Mouse (Mus musculus) kidney, adult 11 months (tissue): Measurements from ENCODE around the gene Uggt1.

Source experiments
- DNase-seq: peaks from one replicate; pipeline ENCODE4 v3.0.0; 2022

Gene Uggt1

GRCm38 (mm10) chr1:36172941-36173340 lies 71.6 kb downstream of the Uggt1 start:
- no peak for DNase-seq

GRCm38 (mm10) chr1:36162687-36163086 lies 81.8 kb downstream of the Uggt1 start:
- no peak for DNase-seq

- DNase-seq = no peak
Measured at GRCm38 (mm10) chr1:36161208-36161607, 83.3 kb downstream of the Uggt1 start.

GRCm38 (mm10) chr1:36160246-36160645 lies 84.3 kb downstream of the Uggt1 start:
- no peak for DNase-seq

GRCm38 (mm10) chr1:36149411-36149810 lies 95.1 kb downstream of the Uggt1 start:
- no peak for DNase-seq

GRCm38 (mm10) chr1:36148809-36149208 lies 95.7 kb downstream of the Uggt1 start:
- DNase-seq = no peak

GRCm38 (mm10) chr1:36145050-36145449 lies 99.5 kb downstream of the Uggt1 start:
- no peak for DNase-seq

- DNase-seq = no peak
Measured at GRCm38 (mm10) chr1:36140311-36140710, 104.2 kb downstream of the Uggt1 start.

- peak; percentile 67 for DNase-seq
Measured at GRCm38 (mm10) chr1:36134584-36134983, 109.9 kb downstream of the Uggt1 start.

GRCm38 (mm10) chr1:36133647-36134046 lies 110.9 kb downstream of the Uggt1 start:
- DNase-seq = no peak

GRCm38 (mm10) chr1:36133041-36133440 lies 111.5 kb downstream of the Uggt1 start:
- DNase-seq = no peak

- DNase-seq = no peak
Measured at GRCm38 (mm10) chr1:36132211-36132610, 112.3 kb downstream of the Uggt1 start.

GRCm38 (mm10) chr1:36131766-36132165 lies 112.8 kb downstream of the Uggt1 start:
- DNase-seq = no peak

GRCm38 (mm10) chr1:36131154-36131553 lies 113.4 kb downstream of the Uggt1 start:
- DNase-seq = no peak

- DNase-seq = no peak
Measured at GRCm38 (mm10) chr1:36130307-36131035, 114.0 kb downstream of the Uggt1 start.

- DNase-seq = no peak
Measured at GRCm38 (mm10) chr1:36129881-36130280, 114.6 kb downstream of the Uggt1 start.

GRCm38 (mm10) chr1:36129126-36129525 lies 115.4 kb downstream of the Uggt1 start:
- peak; percentile 70 for DNase-seq

GRCm38 (mm10) chr1:36125076-36125475 lies 119.4 kb downstream of the Uggt1 start:
- DNase-seq = no peak

GRCm38 (mm10) chr1:36121172-36121571 lies 123.3 kb downstream of the Uggt1 start:
- DNase-seq = no peak

- DNase-seq = no peak
Measured at GRCm38 (mm10) chr1:36119426-36119825, 125.1 kb downstream of the Uggt1 start.

GRCm38 (mm10) chr1:36118958-36119357 lies 125.6 kb downstream of the Uggt1 start:
- DNase-seq = no peak

GRCm38 (mm10) chr1:36118061-36118685 lies 126.3 kb downstream of the Uggt1 start:
- no peak for DNase-seq

- no peak for DNase-seq
Measured at GRCm38 (mm10) chr1:36116488-36116887, 128.0 kb downstream of the Uggt1 start.

- no peak for DNase-seq
Measured at GRCm38 (mm10) chr1:36114844-36115243, 129.7 kb downstream of the Uggt1 start.

GRCm38 (mm10) chr1:36113670-36114069 lies 130.8 kb downstream of the Uggt1 start:
- no peak for DNase-seq
